29 mouse cellular contexts compared by ENCODE assay signal in the genomic region with DNA sequence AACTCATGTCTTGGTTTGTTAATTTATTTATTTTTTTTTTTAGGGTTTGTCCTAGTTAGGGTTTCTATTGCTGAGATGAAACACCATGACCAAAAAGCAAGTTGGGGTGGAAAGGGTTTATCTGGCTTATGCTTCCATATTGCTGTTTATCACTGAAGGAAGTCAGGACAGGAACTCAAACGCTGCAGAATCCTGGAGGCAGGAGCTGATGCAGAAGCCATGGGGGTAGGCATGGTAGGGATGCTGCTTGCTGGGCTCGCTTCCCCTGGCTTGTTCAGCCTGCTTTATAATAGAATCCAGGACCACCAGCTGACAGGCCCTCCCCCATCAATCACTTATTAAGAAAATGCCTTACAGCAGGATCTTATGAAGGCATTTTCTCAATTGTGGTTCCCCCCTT. TPM values are rescaled to one million over a fixed set of nuclear protein-coding genes. Genes with fewer than 3 reads are reported as not detected.
DNase-seq lines count a peak whose midpoint lies in the region; ATAC-seq and TF ChIP-seq lines count a peak whose summit lies in the region.
"Had no signal": no experiment of that assay in that cellular context is flagged by ENCODE, and none has a peak within 500 bp of the region (broad histone marks: within the 10 kb centered on the region; RNA-seq: fewer than 3 reads in every experiment).

No protein-coding gene starts in this region.

- H3K27me3 ChIP-seq in liver, embryonic 14.5 days (ENCODE audit: control insufficient read depth, insufficient read depth, low read length) = no peaks in the 10 kb centered on the region
- no peaks in the 10 kb centered on the region for H3K27me3 ChIP-seq in liver, embryonic 11.5 days (replicated peaks; ENCODE audit: control insufficient read depth, insufficient read depth, low read length)
- H3K27me3 ChIP-seq: forebrain, embryonic 13.5 days; hindbrain, embryonic 12.5 days; hindbrain, embryonic 15.5 days; Patski had no signal

- no peak overlapping the region for H3K27ac ChIP-seq in liver, embryonic 14.5 days
- no peak overlapping the region for H3K27ac ChIP-seq in liver, embryonic 11.5 days (ENCODE audit: low read depth, low read length)
- no peak overlapping the region for H3K27ac ChIP-seq in ES-E14 (ENCODE audit: insufficient read depth, low read depth, low read length, poor library complexity, severe bottlenecking)
- H3K27ac ChIP-seq: forebrain, embryonic 10.5 days; forebrain, embryonic 13.5 days; gastrocnemius, adult 2 months; hindbrain, embryonic 12.5 days; hindbrain, embryonic 15.5 days had no signal

- H3K36me3 ChIP-seq in liver, embryonic 14.5 days (replicated peaks; ENCODE audit: control insufficient read depth, insufficient read depth, low read depth) = peaks cover 8% of the 10 kb centered on the region
- H3K36me3 ChIP-seq in liver, embryonic 11.5 days (ENCODE audit: control insufficient read depth, insufficient read depth, low read length) = no peaks in the 10 kb centered on the region
- H3K36me3 ChIP-seq in ES-E14 (ENCODE audit: control insufficient read depth, insufficient read depth, low read length, poor library complexity, severe bottlenecking) = peaks cover 11% of the 10 kb centered on the region
- H3K36me3 ChIP-seq: hindbrain, embryonic 12.5 days; hindbrain, embryonic 15.5 days had no signal

- peaks cover 17 to 20% of the 10 kb centered on the region in 2 experiments for H3K4me1 ChIP-seq in liver, embryonic 14.5 days (replicated peaks; ENCODE audit: control insufficient read depth in 2 of 2, insufficient read depth in 2 of 2, low read length in 1 of 2)
- H3K4me1 ChIP-seq in liver, embryonic 11.5 days (replicated peaks; ENCODE audit: control insufficient read depth, insufficient read depth, low read length) = peaks cover 13% of the 10 kb centered on the region
- H3K4me1 ChIP-seq in ES-E14 (ENCODE audit: control insufficient read depth in 2 of 2, insufficient read depth in 2 of 2, low read length in 2 of 2, poor library complexity in 1 of 2) = peaks cover 0 to 14% of the 10 kb centered on the region in 2 experiments; a peak in 3 of 4 replicates

- no peak for ATAC-seq in liver, embryonic 14.5 days (ENCODE audit: insufficient read depth)
- ATAC-seq in liver, embryonic 11.5 days (replicated peaks; ENCODE audit: low FRiP score) = no peak
- ATAC-seq: forebrain, embryonic 13.5 days; forebrain, embryonic 16.5 days; Patski had no signal

- TF ChIP-seq CTCF in liver, embryonic 14.5 days (IDR thresholded peaks at IDR 0.05; ENCODE audit: low read depth) = no peak

- 36% methylated on average over 2 of the region's 2 CpGs for WGBS in liver, embryonic 14.5 days (ENCODE audit: insufficient replicate concordance)
- 44% methylated on average over 2 of the region's 2 CpGs for WGBS in liver, embryonic 11.5 days

- peak overlapping the region; percentile 97; the same call in 1 of the 2 replicates for H3K4me2 ChIP-seq in liver, embryonic 14.5 days (ENCODE audit: low read depth)
- H3K4me2 ChIP-seq in liver, embryonic 11.5 days = no peak overlapping the region
- H3K4me2 ChIP-seq: forebrain, embryonic 13.5 days; heart, embryonic 11.5 days; hindbrain, embryonic 12.5 days; hindbrain, embryonic 15.5 days had no signal

- H3K4me3 ChIP-seq in liver, embryonic 14.5 days (ENCODE audit: insufficient read depth in 1 of 2, low read depth in 2 of 2, low read length in 2 of 2) = no peak overlapping the region
- H3K4me3 ChIP-seq in liver, embryonic 11.5 days (ENCODE audit: low read depth, low read length) = no peak overlapping the region
- peak overlapping the region in 1 of 2 experiments; percentile 41; a peak in 1 of 4 replicates for H3K4me3 ChIP-seq in ES-E14 (ENCODE audit: insufficient read depth in 1 of 2, low read depth in 1 of 2, low read length in 2 of 2, poor library complexity in 1 of 2, severe bottlenecking in 1 of 2)
- H3K4me3 ChIP-seq: forebrain, embryonic 10.5 days; forebrain, embryonic 13.5 days; gastrocnemius, adult 2 months; hindbrain, embryonic 12.5 days; hindbrain, embryonic 15.5 days had no signal

- no peak for TF ChIP-seq EP300 in liver, embryonic 14.5 days (IDR thresholded peaks at IDR 0.05; ENCODE audit: low read depth)

- H3K9me3 ChIP-seq in liver, embryonic 14.5 days (ENCODE audit: control insufficient read depth, low read length) = no peaks in the 10 kb centered on the region
- H3K9me3 ChIP-seq in liver, embryonic 11.5 days (ENCODE audit: control insufficient read depth, low read length) = no peaks in the 10 kb centered on the region
- H3K9me3 ChIP-seq in ES-E14 (ENCODE audit: control insufficient read depth, insufficient read depth, low read depth, low read length) = no peaks in the 10 kb centered on the region
- H3K9me3 ChIP-seq: forebrain, embryonic 10.5 days; forebrain, embryonic 13.5 days; hindbrain, embryonic 12.5 days; hindbrain, embryonic 15.5 days had no signal

- H3K9ac ChIP-seq in liver, embryonic 14.5 days (replicated peaks) = no peak overlapping the region
- no peak overlapping the region for H3K9ac ChIP-seq in liver, embryonic 11.5 days (ENCODE audit: low read depth, low read length)
- H3K9ac ChIP-seq in ES-E14 (ENCODE audit: insufficient read depth, low read depth, low read length, poor library complexity, severe bottlenecking) = peak overlapping the region; percentile 39; the same call in 1 of the 2 replicates
- H3K9ac ChIP-seq: forebrain, embryonic 13.5 days; hindbrain, embryonic 12.5 days; hindbrain, embryonic 15.5 days had no signal

- DNase-seq in heart, adult 11 months = peak; percentile 79
- no peak for DNase-seq in heart, adult 18-20 months
- no peak for DNase-seq in liver, embryonic 14.5 days (ENCODE audit: low read depth in 3 of 3, low spot score in 3 of 3)
- DNase-seq in liver, embryonic 11.5 days (ENCODE audit: low spot score) = no peak
- no peak for DNase-seq in ES-E14 (ENCODE audit: low read depth, low spot score)
- DNase-seq in kidney, adult 11 months = no peak
- DNase-seq: adrenal gland, postnatal 10 days; adrenal gland, postnatal 36 days; cerebellum, adult 18-20 months; cerebellum, adult 9-10 months; cerebellum, postnatal 14 days; gastrocnemius, adult 2 months; gastrocnemius, postnatal 25 days had no signal

- in situ Hi-C loops in ES-E14 (cut with MboI; ENCODE audit: low sequenced_read_pairs in 2 of 2, unreplicated experiment in 2 of 2) = no loop called here

TF ChIP-seq in ES-E14, 5 proteins besides CTCF, POLR2A, EP300 and RAD21:
- TF ChIP-seq ZC3H11A (IDR thresholded peaks at IDR 0.05; ENCODE audit: borderline replicate concordance, low read depth, low read length) (no peak), ZNF384 (IDR thresholded peaks at IDR 0.05; ENCODE audit: low read depth, low read length) (no peak), HCFC1 (IDR thresholded peaks at IDR 0.05; ENCODE audit: borderline replicate concordance, insufficient read depth, low read length) (no peak)

RNA-seq across cellular contexts. Expression of a gene that starts 6.6 kb away (rescaled TPM):
- 10 to 100 TPM; 79.0 to 83.2 TPM for total RNA-seq in heart, adult 18-20 months (2021)
- 114 and 173 TPM in 2 replicates for polyA plus RNA-seq in liver, embryonic 14.5 days (2012; rRNA removed)
- polyA plus RNA-seq in liver, embryonic 14.5 days (2014; fragmentation: Nextera tagmentation; extraction: Ambion mirVana) = 121 and 128 TPM in 2 replicates
- 215 and 216 TPM in 2 replicates for polyA plus RNA-seq in liver, embryonic 11.5 days (2014; fragmentation: Nextera tagmentation; extraction: Ambion mirVana)
- 261 and 373 TPM in 2 replicates for total RNA-seq in ES-E14 (2012; rRNA removed)

RNA-seq across cellular contexts. Expression of a gene that starts 27.6 kb away (rescaled TPM):
- not detected for total RNA-seq in heart, adult 18-20 months (2021)
- 0.02 TPM in 1 of 2 replicates, not detected in the other for polyA plus RNA-seq in liver, embryonic 14.5 days (2012; rRNA removed)
- not detected in 2 replicates for polyA plus RNA-seq in liver, embryonic 14.5 days (2014; fragmentation: Nextera tagmentation; extraction: Ambion mirVana)
- polyA plus RNA-seq in liver, embryonic 11.5 days (2014; fragmentation: Nextera tagmentation; extraction: Ambion mirVana) = not detected in 2 replicates
- total RNA-seq in ES-E14 (2012; rRNA removed) = 0.80 and 1.1 TPM in 2 replicates
- total RNA-seq: adrenal gland, adult 18-20 months; adrenal gland, postnatal 10 days; adrenal gland, postnatal 36 days; gastrocnemius, adult 2 months; gastrocnemius, postnatal 25 days; heart, adult 8-10 months; heart, postnatal 25 days; hematopoietic stem cell, adult 5-6 weeks had no signal
- polyA plus RNA-seq: embryonic facial prominence, embryonic 11.5 days; embryonic facial prominence, embryonic 14.5 days; forebrain, embryonic 10.5 days; forebrain, embryonic 13.5 days; forebrain, embryonic 16.5 days; heart, embryonic 11.5 days; heart, embryonic 14.5 days; heart, postnatal 0 days; hindbrain, embryonic 12.5 days; hindbrain, embryonic 15.5 days; intestine, embryonic 14.5 days had no signal

RNA-seq across cellular contexts. Expression of a gene that starts 53.7 kb away (rescaled TPM):
- 1 to 10 TPM; 3.3 to 4.4 TPM for total RNA-seq in heart, adult 18-20 months (2021)
- 17.1 and 19.2 TPM in 2 replicates for polyA plus RNA-seq in liver, embryonic 14.5 days (2012; rRNA removed)
- polyA plus RNA-seq in liver, embryonic 14.5 days (2014; fragmentation: Nextera tagmentation; extraction: Ambion mirVana) = 46.6 and 48.8 TPM in 2 replicates
- 71.4 and 81.6 TPM in 2 replicates for polyA plus RNA-seq in liver, embryonic 11.5 days (2014; fragmentation: Nextera tagmentation; extraction: Ambion mirVana)
- 52.3 and 93.2 TPM in 2 replicates for total RNA-seq in ES-E14 (2012; rRNA removed)
